In genomic region chr13:43592681-43593068, GRCm38 (mm10) we compare ENCODE assay signal across 15 mouse cellular contexts. TPM values are rescaled to one million over a fixed set of nuclear protein-coding genes. Genes with fewer than 3 reads are reported as not detected.
DNase-seq lines count a peak whose midpoint lies in the region; ATAC-seq and TF ChIP-seq lines count a peak whose summit lies in the region.
"Had no signal": no experiment of that assay in that cellular context is flagged by ENCODE, and none has a peak within 500 bp of the region (broad histone marks: within the 10 kb centered on the region; RNA-seq: fewer than 3 reads in every experiment).

No protein-coding gene starts in this region.

- H3K27ac ChIP-seq in heart, embryonic 12.5 days (ENCODE audit: poor library complexity, severe bottlenecking) = no peak overlapping the region
- H3K27ac ChIP-seq in heart, adult 2 months = no peak overlapping the region
- no peak overlapping the region for H3K27ac ChIP-seq in kidney, adult 2 months (ENCODE audit: insufficient read depth, low read depth, low read length)
- no peak overlapping the region for H3K27ac ChIP-seq in ES-E14 (ENCODE audit: insufficient read depth, low read depth, low read length, poor library complexity, severe bottlenecking)
- H3K27ac ChIP-seq: embryonic facial prominence, embryonic 13.5 days; hindbrain, embryonic 13.5 days; liver, embryonic 13.5 days; midbrain, embryonic 15.5 days had no signal

- DNase-seq in heart, adult 2 months = no peak
- DNase-seq in kidney, adult 2 months = no peak
- no peak for DNase-seq in kidney, adult 9 months
- no peak for DNase-seq in ES-E14 (ENCODE audit: low read depth, low spot score)
- no peak for DNase-seq in adrenal gland, postnatal 14 days
- DNase-seq: gastrocnemius, postnatal 10 days; liver, embryonic 13.5 days; right cerebral cortex, postnatal 14 days; thymus, postnatal 36 days had no signal

- no peak for TF ChIP-seq EP300 in heart, adult 2 months (IDR thresholded peaks at IDR 0.05; ENCODE audit: insufficient read depth, low read depth, low read length)

- peak overlapping the region; percentile 4; the same call in 1 of the 2 replicates for H3K4me3 ChIP-seq in heart, embryonic 12.5 days
- H3K4me3 ChIP-seq in heart, adult 2 months = no peak overlapping the region; the same call in 1 of the 2 replicates
- peak overlapping the region; percentile 33; the same call in 1 of the 2 replicates for H3K4me3 ChIP-seq in kidney, adult 2 months (ENCODE audit: insufficient read depth, low read depth, low read length)
- peak overlapping the region; percentile 23; the same call in 1 of the 2 replicates for H3K4me3 ChIP-seq in E14TG2a.4 (replicated peaks; ENCODE audit: low read length)
- H3K4me3 ChIP-seq in ES-E14 (ENCODE audit: insufficient read depth in 1 of 2, low read depth in 1 of 2, low read length in 2 of 2, poor library complexity in 1 of 2, severe bottlenecking in 1 of 2) = peak overlapping the region; percentile 7 to 31; a peak in 2 of 4 replicates
- H3K4me3 ChIP-seq: embryonic facial prominence, embryonic 13.5 days; hindbrain, embryonic 13.5 days; liver, embryonic 13.5 days; midbrain, embryonic 15.5 days had no signal

- WGBS in heart, embryonic 12.5 days = 42% methylated on average over 8 of the region's 8 CpGs
- WGBS in heart, adult 2 months = 46% methylated on average over 8 of the region's 8 CpGs
- WGBS in kidney, adult 2 months = 48% methylated on average over 8 of the region's 8 CpGs

- H3K4me1 ChIP-seq in heart, embryonic 12.5 days (replicated peaks) = no peaks in the 10 kb centered on the region
- H3K4me1 ChIP-seq in heart, adult 2 months (ENCODE audit: control insufficient read depth, insufficient read depth, low read length) = peaks cover 2% of the 10 kb centered on the region
- no peaks in the 10 kb centered on the region for H3K4me1 ChIP-seq in kidney, adult 2 months (ENCODE audit: control insufficient read depth, insufficient read depth, low read length)
- H3K4me1 ChIP-seq in E14TG2a.4 (replicated peaks; ENCODE audit: low read depth, low read length) = peaks cover 11% of the 10 kb centered on the region
- peaks cover 2 to 3% of the 10 kb centered on the region in 2 experiments; a peak in 2 of 4 replicates for H3K4me1 ChIP-seq in ES-E14 (ENCODE audit: control insufficient read depth in 2 of 2, insufficient read depth in 2 of 2, low read length in 2 of 2, poor library complexity in 1 of 2)
- H3K4me1 ChIP-seq: liver, embryonic 13.5 days had no signal

- no peaks in the 10 kb centered on the region for H3K36me3 ChIP-seq in heart, embryonic 12.5 days
- no peaks in the 10 kb centered on the region; the same call in 1 of the 2 replicates for H3K36me3 ChIP-seq in heart, adult 2 months (ENCODE audit: control insufficient read depth, insufficient read depth, low read length)
- H3K36me3 ChIP-seq in kidney, adult 2 months (ENCODE audit: control insufficient read depth, insufficient read depth, low read length) = no peaks in the 10 kb centered on the region
- H3K36me3 ChIP-seq in E14TG2a.4 (ENCODE audit: insufficient read depth, low read length) (no peaks in the 10 kb centered on the region), ES-E14 (ENCODE audit: control insufficient read depth, insufficient read depth, low read length, poor library complexity, severe bottlenecking) (no peaks in the 10 kb centered on the region)
- H3K36me3 ChIP-seq: embryonic facial prominence, embryonic 13.5 days; hindbrain, embryonic 13.5 days; liver, embryonic 13.5 days; midbrain, embryonic 15.5 days had no signal

- no peaks in the 10 kb centered on the region for H3K9me3 ChIP-seq in heart, embryonic 12.5 days (replicated peaks)
- no peaks in the 10 kb centered on the region for H3K9me3 ChIP-seq in E14TG2a.4 (ENCODE audit: low read length)
- no peaks in the 10 kb centered on the region for H3K9me3 ChIP-seq in ES-E14 (ENCODE audit: control insufficient read depth, insufficient read depth, low read depth, low read length)
- H3K9me3 ChIP-seq: embryonic facial prominence, embryonic 13.5 days; hindbrain, embryonic 13.5 days; liver, embryonic 13.5 days; midbrain, embryonic 15.5 days had no signal

- intact Hi-C loops in heart, adult 2 months (cut with DNase I) = no loop called here

- H3K27me3 ChIP-seq in heart, embryonic 12.5 days (replicated peaks) = peaks cover 4% of the 10 kb centered on the region; the same call in 1 of the 2 replicates
- H3K27me3 ChIP-seq in heart, adult 2 months (ENCODE audit: control insufficient read depth, insufficient read depth, low read length) = no peaks in the 10 kb centered on the region
- no peaks in the 10 kb centered on the region for H3K27me3 ChIP-seq in kidney, adult 2 months (replicated peaks; ENCODE audit: control insufficient read depth, insufficient read depth, low read length)
- peaks cover 13% of the 10 kb centered on the region for H3K27me3 ChIP-seq in E14TG2a.4 (ENCODE audit: insufficient read depth, low read length)
- H3K27me3 ChIP-seq: embryonic facial prominence, embryonic 13.5 days; hindbrain, embryonic 13.5 days; midbrain, embryonic 15.5 days had no signal

- no peak overlapping the region for H3K9ac ChIP-seq in heart, embryonic 12.5 days
- H3K9ac ChIP-seq in heart, adult 2 months (ENCODE audit: low read depth, low read length) = no peak overlapping the region
- H3K9ac ChIP-seq in ES-E14 (ENCODE audit: insufficient read depth, low read depth, low read length, poor library complexity, severe bottlenecking) = no peak overlapping the region
- H3K9ac ChIP-seq: embryonic facial prominence, embryonic 13.5 days; hindbrain, embryonic 13.5 days; liver, embryonic 13.5 days; midbrain, embryonic 15.5 days had no signal

- in situ Hi-C loops in ES-E14 (cut with MboI; ENCODE audit: low sequenced_read_pairs in 2 of 2, unreplicated experiment in 2 of 2) = loop anchor here in 1 of 2 experiments (25.0 kb wide), 1 partner anchor 145 kb away; no protein-coding TSS in a partner anchor

- no peak for ATAC-seq in heart, embryonic 12.5 days (ENCODE audit: insufficient number of reproducible peaks, low FRiP score)
- ATAC-seq: midbrain, embryonic 15.5 days had no signal

- no peak for TF ChIP-seq CTCF in heart, adult 2 months (IDR thresholded peaks at IDR 0.05)
- no peak for TF ChIP-seq CTCF in kidney, adult 2 months (conservative IDR thresholded peaks at IDR 0.05; ENCODE audit: insufficient read depth, insufficient read length, low read depth, low read length)
- TF ChIP-seq CTCF in E14TG2a.4 (conservative IDR thresholded peaks at IDR 0.05; ENCODE audit: low read length) = no peak

- no peak for TF ChIP-seq POLR2A in heart, adult 2 months (IDR thresholded peaks at IDR 0.05; ENCODE audit: insufficient read depth, low read depth, low read length)
- no peak for TF ChIP-seq POLR2A in kidney, adult 2 months (IDR thresholded peaks at IDR 0.05; ENCODE audit: low read depth, low read length)

- H3K4me2 ChIP-seq in heart, embryonic 12.5 days = peak overlapping the region; percentile 49
- H3K4me2 ChIP-seq: embryonic facial prominence, embryonic 13.5 days; hindbrain, embryonic 13.5 days; liver, embryonic 13.5 days; midbrain, embryonic 15.5 days had no signal

- no peaks in the 10 kb centered on the region for H3K79me2 ChIP-seq in heart, adult 2 months (replicated peaks; ENCODE audit: control insufficient read depth, insufficient read depth, low read length)

TF ChIP-seq in ES-E14, 5 proteins besides CTCF, POLR2A, EP300 and RAD21:
- TF ChIP-seq CHD2 (IDR thresholded peaks at IDR 0.05; ENCODE audit: low read depth, low read length) (no peak), HCFC1 (IDR thresholded peaks at IDR 0.05; ENCODE audit: borderline replicate concordance, insufficient read depth, low read length) (no peak), ZC3H11A (IDR thresholded peaks at IDR 0.05; ENCODE audit: borderline replicate concordance, low read depth, low read length) (no peak), ZNF384 (IDR thresholded peaks at IDR 0.05; ENCODE audit: low read depth, low read length) (no peak)

RNA-seq across cellular contexts. Expression of gene Rnf182, which starts 22.8 kb away (rescaled TPM):
- polyA plus RNA-seq in heart, embryonic 12.5 days (2016; fragmentation: Nextera tagmentation; extraction: Ambion mirVana) = 1.7 and 2.7 TPM in 2 replicates
- under 1 TPM; 0.05 to 0.07 TPM for total RNA-seq in heart, adult 2 months (2021)
- polyA plus RNA-seq in heart, adult 2 months (2012; rRNA removed) = 0.12 and 0.16 TPM in 2 replicates
- 0.39 and 0.48 TPM in 2 replicates for polyA plus RNA-seq in kidney, adult 2 months (2012; rRNA removed)
- total RNA-seq in ES-E14 (2012; rRNA removed) = 0.05 and 0.22 TPM in 2 replicates
- 1.2 and 1.3 TPM in 2 replicates for total RNA-seq in adrenal gland, postnatal 14 days (2021)
- total RNA-seq: common myeloid progenitor, adult 5-6 weeks had no signal

RNA-seq across cellular contexts. Expression of gene Mcur1, which starts 32.7 kb away (rescaled TPM):
- 18.2 and 19.7 TPM in 2 replicates for polyA plus RNA-seq in heart, embryonic 12.5 days (2016; fragmentation: Nextera tagmentation; extraction: Ambion mirVana)
- total RNA-seq in heart, adult 2 months (2021) = 10 to 100 TPM; 43.9 to 49.8 TPM
- polyA plus RNA-seq in heart, adult 2 months (2012; rRNA removed) = 26.4 and 41.6 TPM in 2 replicates
- polyA plus RNA-seq in kidney, adult 2 months (2012; rRNA removed) = 87.2 and 91.7 TPM in 2 replicates
- total RNA-seq in ES-E14 (2012; rRNA removed) = 2.0 and 2.5 TPM in 2 replicates
- 65.5 and 66.1 TPM in 2 replicates for total RNA-seq in adrenal gland, postnatal 14 days (2021)

Comparison
In these comparisons a context has a peak if more than half of its experiments do, and no peak if none do; other contexts are left out.
1. RNA of gene Mcur1, which starts 32.7 kb away (total RNA-seq): 65.5 to 66.1 TPM in adrenal gland, postnatal 14 days and 43.9 to 49.8 TPM in heart, adult 2 months; 2.0 to 2.5 TPM in ES-E14; every median in the first group is over 10 times any median in the second.